In genomic region chr14:57535646-57536045, GRCm38 (mm10) we compare ENCODE assay signal across 9 mouse cellular contexts. TPM values are rescaled to one million over a fixed set of nuclear protein-coding genes. Genes with fewer than 3 reads are reported as not detected.
DNase-seq lines count a peak whose midpoint lies in the region; ATAC-seq lines count a peak whose summit lies in the region.
"Had no signal": no experiment of that assay in that cellular context is flagged by ENCODE, and none has a peak within 500 bp of the region (broad histone marks: within the 10 kb centered on the region; RNA-seq: fewer than 3 reads in every experiment).

No protein-coding gene starts in this region.

- ATAC-seq in forebrain, embryonic 15.5 days (replicated peaks) = peak; percentile 12; the same call in 1 of the 2 replicates
- no peak for ATAC-seq in forebrain, embryonic 11.5 days (replicated peaks; ENCODE audit: low FRiP score)
- ATAC-seq in midbrain, embryonic 11.5 days (ENCODE audit: low FRiP score) = no peak
- ATAC-seq in midbrain, embryonic 13.5 days = no peak
- 0 out of 2 replicates have a peak, but pooled peaks have one; percentile 30 for ATAC-seq in intestine, embryonic 15.5 days
- ATAC-seq in stomach, embryonic 14.5 days (ENCODE audit: insufficient number of reproducible peaks, insufficient read depth, low FRiP score, low read depth) = no peak; the same call in 1 of the 2 replicates
- ATAC-seq in erythroid progenitor cell, adult 5-6 weeks (replicated peaks; ENCODE audit: low FRiP score, poor library complexity, severe bottlenecking) = no peak
- ATAC-seq: CD4-positive, CD25-positive, alpha-beta regulatory T cell, adult 4 months had no signal

- H3K4me2 ChIP-seq in forebrain, embryonic 15.5 days (replicated peaks) = no peak overlapping the region
- no peak overlapping the region for H3K4me2 ChIP-seq in forebrain, embryonic 11.5 days (ENCODE audit: low read depth, low read length, severe bottlenecking)
- no peak overlapping the region for H3K4me2 ChIP-seq in midbrain, embryonic 11.5 days
- no peak overlapping the region for H3K4me2 ChIP-seq in midbrain, embryonic 13.5 days (replicated peaks)
- no peak overlapping the region for H3K4me2 ChIP-seq in intestine, embryonic 15.5 days (replicated peaks)
- no peak overlapping the region for H3K4me2 ChIP-seq in stomach, embryonic 14.5 days (replicated peaks; ENCODE audit: low read depth, low read length)

- no peaks in the 10 kb centered on the region for H3K9me3 ChIP-seq in forebrain, embryonic 15.5 days
- H3K9me3 ChIP-seq in forebrain, embryonic 11.5 days (ENCODE audit: control insufficient read depth, low read length) = no peaks in the 10 kb centered on the region
- H3K9me3 ChIP-seq in midbrain, embryonic 11.5 days (ENCODE audit: control insufficient read depth, low read length) = no peaks in the 10 kb centered on the region
- H3K9me3 ChIP-seq in midbrain, embryonic 13.5 days = no peaks in the 10 kb centered on the region
- no peaks in the 10 kb centered on the region for H3K9me3 ChIP-seq in intestine, embryonic 15.5 days
- no peaks in the 10 kb centered on the region for H3K9me3 ChIP-seq in stomach, embryonic 14.5 days (ENCODE audit: control insufficient read depth, low read depth, low read length)

- no peak overlapping the region for H3K4me3 ChIP-seq in forebrain, embryonic 15.5 days
- H3K4me3 ChIP-seq in forebrain, embryonic 11.5 days (ENCODE audit: low read depth, low read length) = no peak overlapping the region
- H3K4me3 ChIP-seq in midbrain, embryonic 11.5 days (ENCODE audit: low read depth, low read length) = no peak overlapping the region
- H3K4me3 ChIP-seq in midbrain, embryonic 13.5 days (replicated peaks) = no peak overlapping the region
- H3K4me3 ChIP-seq in intestine, embryonic 15.5 days (replicated peaks) = no peak overlapping the region
- no peak overlapping the region for H3K4me3 ChIP-seq in stomach, embryonic 14.5 days (ENCODE audit: low read depth, low read length)

- H3K27ac ChIP-seq in forebrain, embryonic 15.5 days (replicated peaks) = 0 out of 2 replicates have a peak overlapping the region, but pooled peaks have one; percentile 52
- no peak overlapping the region for H3K27ac ChIP-seq in forebrain, embryonic 11.5 days (ENCODE audit: low read depth, low read length)
- no peak overlapping the region for H3K27ac ChIP-seq in midbrain, embryonic 11.5 days (ENCODE audit: low read depth, low read length)
- no peak overlapping the region for H3K27ac ChIP-seq in midbrain, embryonic 13.5 days
- peak overlapping the region; percentile 87 for H3K27ac ChIP-seq in intestine, embryonic 15.5 days
- peak overlapping the region; percentile 83 for H3K27ac ChIP-seq in stomach, embryonic 14.5 days (ENCODE audit: low read length)

- no peak overlapping the region for H3K9ac ChIP-seq in forebrain, embryonic 15.5 days (replicated peaks)
- H3K9ac ChIP-seq in forebrain, embryonic 11.5 days (ENCODE audit: low read length) = no peak overlapping the region
- no peak overlapping the region for H3K9ac ChIP-seq in midbrain, embryonic 11.5 days (ENCODE audit: low read length)
- H3K9ac ChIP-seq in midbrain, embryonic 13.5 days (replicated peaks) = no peak overlapping the region
- H3K9ac ChIP-seq in intestine, embryonic 15.5 days = no peak overlapping the region
- H3K9ac ChIP-seq in stomach, embryonic 14.5 days (replicated peaks; ENCODE audit: low read depth, low read length) = no peak overlapping the region

- peaks cover 42% of the 10 kb centered on the region for H3K4me1 ChIP-seq in forebrain, embryonic 15.5 days
- H3K4me1 ChIP-seq in forebrain, embryonic 11.5 days (replicated peaks; ENCODE audit: control insufficient read depth, insufficient read depth, low read length) = peaks cover 8% of the 10 kb centered on the region; the same call in 1 of the 2 replicates
- peaks cover 25% of the 10 kb centered on the region for H3K4me1 ChIP-seq in midbrain, embryonic 11.5 days (ENCODE audit: control insufficient read depth, insufficient read depth, low read length)
- H3K4me1 ChIP-seq in midbrain, embryonic 13.5 days (replicated peaks) = peaks cover 48% of the 10 kb centered on the region
- peaks cover 30% of the 10 kb centered on the region for H3K4me1 ChIP-seq in intestine, embryonic 15.5 days (replicated peaks)
- peaks cover 27% of the 10 kb centered on the region; the same call in 1 of the 2 replicates for H3K4me1 ChIP-seq in stomach, embryonic 14.5 days (ENCODE audit: control insufficient read depth, insufficient read depth, low read length)

- H3K36me3 ChIP-seq in forebrain, embryonic 15.5 days = no peaks in the 10 kb centered on the region
- H3K36me3 ChIP-seq in forebrain, embryonic 11.5 days (ENCODE audit: control insufficient read depth, insufficient read depth, low read length) = no peaks in the 10 kb centered on the region
- H3K36me3 ChIP-seq in midbrain, embryonic 11.5 days (ENCODE audit: control insufficient read depth, insufficient read depth, low read length) = no peaks in the 10 kb centered on the region
- H3K36me3 ChIP-seq in midbrain, embryonic 13.5 days = no peaks in the 10 kb centered on the region
- H3K36me3 ChIP-seq in intestine, embryonic 15.5 days = no peaks in the 10 kb centered on the region
- no peaks in the 10 kb centered on the region for H3K36me3 ChIP-seq in stomach, embryonic 14.5 days (ENCODE audit: control insufficient read depth, insufficient read depth, low read length)

- H3K27me3 ChIP-seq in forebrain, embryonic 15.5 days = no peaks in the 10 kb centered on the region
- H3K27me3 ChIP-seq in forebrain, embryonic 11.5 days (ENCODE audit: control insufficient read depth, insufficient read depth, low read length) = peaks cover 9% of the 10 kb centered on the region; the same call in 1 of the 2 replicates
- H3K27me3 ChIP-seq in midbrain, embryonic 11.5 days (ENCODE audit: control insufficient read depth, insufficient read depth, low read length) = peaks cover 10% of the 10 kb centered on the region; the same call in 1 of the 2 replicates
- peaks cover 15% of the 10 kb centered on the region; the same call in 1 of the 2 replicates for H3K27me3 ChIP-seq in midbrain, embryonic 13.5 days
- 0 out of 2 replicates have a peak, but pooled peaks cover 3% of the 10 kb centered on the region for H3K27me3 ChIP-seq in intestine, embryonic 15.5 days (replicated peaks)
- 0 out of 2 replicates have a peak, but pooled peaks cover 2% of the 10 kb centered on the region for H3K27me3 ChIP-seq in stomach, embryonic 14.5 days (ENCODE audit: control insufficient read depth, insufficient read depth, low read length)

- no peak for DNase-seq in forebrain, embryonic 11.5 days (ENCODE audit: low spot score)
- peak; percentile 85 for DNase-seq in midbrain, embryonic 11.5 days (ENCODE audit: low spot score, missing footprints)
- DNase-seq in natural killer cell, adult 2 months (ENCODE audit: low spot score in 2 of 2) = no peak

- 27% methylated on average over 6 of the region's 6 CpGs for WGBS in forebrain, embryonic 15.5 days
- WGBS in forebrain, embryonic 11.5 days = 81% methylated on average over 6 of the region's 6 CpGs
- 83% methylated on average over 6 of the region's 6 CpGs for WGBS in midbrain, embryonic 11.5 days
- 72% methylated on average over 6 of the region's 6 CpGs for WGBS in midbrain, embryonic 13.5 days
- 38% methylated on average over 6 of the region's 6 CpGs for WGBS in intestine, embryonic 15.5 days
- WGBS in stomach, embryonic 14.5 days = 56% methylated on average over 6 of the region's 6 CpGs

RNA-seq across cellular contexts. Expression of gene Il17d, which starts 11.1 kb away (rescaled TPM):
- 4.6 and 5.8 TPM in 2 replicates for polyA plus RNA-seq in forebrain, embryonic 15.5 days (2015; fragmentation: Nextera tagmentation; extraction: Ambion mirVana)
- 1.1 and 1.3 TPM in 2 replicates for polyA plus RNA-seq in forebrain, embryonic 11.5 days (2014; fragmentation: Nextera tagmentation; extraction: Ambion mirVana)
- polyA plus RNA-seq in midbrain, embryonic 11.5 days (2014; fragmentation: Nextera tagmentation; extraction: Ambion mirVana) = 1.5 and 1.7 TPM in 2 replicates
- 2.6 and 4.4 TPM in 2 replicates for polyA plus RNA-seq in midbrain, embryonic 13.5 days (2015; fragmentation: Nextera tagmentation; extraction: Ambion mirVana)
- polyA plus RNA-seq in intestine, embryonic 15.5 days (2015; fragmentation: Nextera tagmentation; extraction: Ambion mirVana) = 7.3 and 7.4 TPM in 2 replicates
- polyA plus RNA-seq in stomach, embryonic 14.5 days (2014; fragmentation: Nextera tagmentation; extraction: Ambion mirVana) = 3.4 and 4.4 TPM in 2 replicates
- not detected in 2 replicates for total RNA-seq in erythroid progenitor cell, adult 5-6 weeks (2015; ENCODE audit: low replicate concordance)
- total RNA-seq in erythroid progenitor cell, adult 5-6 weeks (2017; ENCODE audit: low replicate concordance) = not detected in 2 replicates
- polyA plus RNA-seq: CD4-positive, CD25-positive, alpha-beta regulatory T cell, adult 4 months had no signal

RNA-seq across cellular contexts. Expression of gene Eef1akmt1, which starts 35.8 kb away (rescaled TPM):
- polyA plus RNA-seq in forebrain, embryonic 15.5 days (2015; fragmentation: Nextera tagmentation; extraction: Ambion mirVana) = 87.1 and 103 TPM in 2 replicates
- 79.4 and 86.5 TPM in 2 replicates for polyA plus RNA-seq in forebrain, embryonic 11.5 days (2014; fragmentation: Nextera tagmentation; extraction: Ambion mirVana)
- polyA plus RNA-seq in midbrain, embryonic 11.5 days (2014; fragmentation: Nextera tagmentation; extraction: Ambion mirVana) = 82.0 and 87.2 TPM in 2 replicates
- polyA plus RNA-seq in midbrain, embryonic 13.5 days (2015; fragmentation: Nextera tagmentation; extraction: Ambion mirVana) = 88.9 and 89.0 TPM in 2 replicates
- polyA plus RNA-seq in intestine, embryonic 15.5 days (2015; fragmentation: Nextera tagmentation; extraction: Ambion mirVana) = 95.5 and 97.4 TPM in 2 replicates
- polyA plus RNA-seq in stomach, embryonic 14.5 days (2014; fragmentation: Nextera tagmentation; extraction: Ambion mirVana) = 92.2 and 103 TPM in 2 replicates
- 7.9 and 10.9 TPM in 2 replicates for total RNA-seq in erythroid progenitor cell, adult 5-6 weeks (2015; ENCODE audit: low replicate concordance)
- total RNA-seq in erythroid progenitor cell, adult 5-6 weeks (2017; ENCODE audit: low replicate concordance) = not detected in 2 replicates

Comparison
In these comparisons a context has a peak if more than half of its experiments do, and no peak if none do; other contexts are left out.
1. ATAC-seq: peak in forebrain, embryonic 15.5 days (single experiment) and intestine, embryonic 15.5 days (single experiment); none in forebrain, embryonic 11.5 days (single experiment), midbrain, embryonic 11.5 days (single experiment), midbrain, embryonic 13.5 days (single experiment), stomach, embryonic 14.5 days (single experiment) and erythroid progenitor cell, adult 5-6 weeks (single experiment).
2. H3K27ac ChIP-seq: peak in forebrain, embryonic 15.5 days (single experiment), intestine, embryonic 15.5 days (single experiment) and stomach, embryonic 14.5 days (single experiment); none in forebrain, embryonic 11.5 days (single experiment), midbrain, embryonic 11.5 days (single experiment) and midbrain, embryonic 13.5 days (single experiment).